Mouse (Mus musculus): ENCODE measurements around the gene Slc35a2.

DNA sequence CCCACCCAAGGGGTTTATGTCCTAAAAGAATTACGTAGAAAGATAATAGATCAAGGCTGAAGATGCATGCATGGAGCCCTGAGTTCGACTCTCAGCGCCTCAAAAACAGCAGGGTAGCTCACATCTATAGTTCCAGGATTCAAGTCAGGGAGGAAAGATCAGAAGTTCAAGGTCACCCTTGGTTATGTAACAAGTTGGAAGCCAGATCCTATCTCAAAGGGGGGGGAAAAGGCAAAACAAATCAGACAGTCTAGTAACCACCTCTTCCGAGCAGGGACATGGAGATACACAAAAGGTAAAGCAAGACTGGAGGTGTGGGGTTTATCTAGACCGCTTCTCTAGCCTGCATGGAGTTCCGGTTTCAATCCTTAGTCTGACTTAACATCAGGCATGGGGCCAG, 42.4 kb downstream of the Slc35a2 start:
- TF ChIP-seq CTCF (IDR thresholded peaks at IDR 0.05; ENCODE audit: insufficient read depth, low read depth, low read length) (no peak), POLR2A (IDR thresholded peaks at IDR 0.05; ENCODE audit: insufficient read depth, low read depth, low read length) (no peak)

All from olfactory bulb, adult 2 months (tissue).